16 mouse cellular contexts compared by ENCODE assay signal in genomic region chr4:115832040-115832439, GRCm38 (mm10). TPM values are rescaled to one million over a fixed set of nuclear protein-coding genes. Genes with fewer than 3 reads are reported as not detected.
"Had no signal": no experiment of that assay in that cellular context is flagged by ENCODE, and none has a peak within 500 bp of the region (broad histone marks: within the 10 kb centered on the region; RNA-seq: fewer than 3 reads in every experiment).

No protein-coding gene starts in this region.

- H3K4me3 ChIP-seq: kidney, embryonic 15.5 days; left cerebral cortex, adult 2 months; limb, embryonic 15.5 days; liver, embryonic 12.5 days; midbrain, embryonic 13.5 days had no signal

- DNase-seq: kidney, postnatal 14 days; lung, embryonic 14.5 days; lung, postnatal 10 days; spleen, adult 18-20 months; thymus, postnatal 36 days had no signal

- H3K27me3 ChIP-seq: kidney, embryonic 15.5 days; limb, embryonic 15.5 days; liver, embryonic 12.5 days had no signal

- H3K9me3 ChIP-seq: kidney, embryonic 15.5 days; limb, embryonic 15.5 days; liver, embryonic 12.5 days; midbrain, embryonic 13.5 days had no signal

- H3K36me3 ChIP-seq: midbrain, embryonic 13.5 days had no signal

- ATAC-seq: liver, embryonic 12.5 days; midbrain, embryonic 13.5 days had no signal

RNA-seq across cellular contexts. Expression of gene Tex38, which starts 51.2 kb away (rescaled TPM):
- polyA plus RNA-seq: liver, embryonic 12.5 days; liver, embryonic 16.5 days; lung, embryonic 14.5 days; macrophage had no signal

RNA-seq across cellular contexts. Expression of gene Kncn, which starts 52.2 kb away (rescaled TPM):
- polyA plus RNA-seq: large intestine, adult 2 months; limb, embryonic 11.5 days; limb, embryonic 15.5 days; liver, embryonic 12.5 days; liver, embryonic 16.5 days; lung, embryonic 14.5 days; macrophage; stomach, embryonic 14.5 days; thymus, postnatal 0 days had no signal
